Mouse (Mus musculus): ENCODE results near the gene Atp11a. TPM values are rescaled to one million over a fixed set of nuclear protein-coding genes. Genes with fewer than 3 reads are reported as not detected.

The Atp11a gene
- total RNA-seq, 2 experiments from 2014 or later, result 50.6 to 53.1 TPM

DNA sequence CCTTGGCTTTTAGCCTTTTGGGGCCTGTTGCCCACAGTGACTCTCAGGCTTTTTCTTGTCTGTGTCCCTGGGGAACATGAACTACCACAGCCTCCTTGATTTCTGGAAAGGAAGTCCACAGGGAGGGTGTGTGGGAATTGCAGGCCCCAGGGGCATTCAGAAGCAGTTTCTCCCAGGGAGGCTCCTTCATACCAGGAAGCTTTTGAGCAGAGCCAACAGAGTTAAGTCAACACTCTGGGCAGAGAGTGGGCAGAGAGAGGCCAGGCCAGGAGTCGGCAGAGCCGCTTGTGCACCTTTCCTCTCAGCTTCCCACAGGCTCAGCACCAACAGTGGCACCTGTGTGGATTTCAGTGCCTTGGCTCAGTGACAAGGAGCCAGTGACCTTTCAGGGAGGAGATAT is 51.2 kb downstream of the Atp11a start:
- DNase-seq (ENCODE audit: extremely low spot score in 1 of 2, low spot score in 1 of 2), result no peak

DNA sequence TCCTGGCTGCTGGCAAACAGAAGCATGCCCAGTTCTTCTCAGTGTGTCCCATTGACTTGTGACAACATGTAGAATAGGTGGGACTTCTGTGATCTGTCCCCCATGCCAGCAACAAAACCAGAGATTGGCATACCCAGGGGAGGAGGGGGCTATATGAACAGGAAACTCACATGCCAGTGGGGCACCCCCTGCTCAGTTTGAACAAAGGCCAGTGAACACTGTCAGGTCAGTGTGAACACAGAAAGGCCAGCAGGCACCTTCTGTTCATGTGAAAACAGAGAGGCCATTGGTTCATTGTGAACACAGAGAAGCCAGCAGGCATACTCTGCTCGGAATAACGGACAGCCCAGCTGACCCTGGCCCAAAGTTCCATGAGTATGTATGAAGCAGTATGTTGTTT is 52.7 kb downstream of the Atp11a start:
- DNase-seq (ENCODE audit: extremely low spot score in 1 of 2, low spot score in 1 of 2), result no peak

DNA sequence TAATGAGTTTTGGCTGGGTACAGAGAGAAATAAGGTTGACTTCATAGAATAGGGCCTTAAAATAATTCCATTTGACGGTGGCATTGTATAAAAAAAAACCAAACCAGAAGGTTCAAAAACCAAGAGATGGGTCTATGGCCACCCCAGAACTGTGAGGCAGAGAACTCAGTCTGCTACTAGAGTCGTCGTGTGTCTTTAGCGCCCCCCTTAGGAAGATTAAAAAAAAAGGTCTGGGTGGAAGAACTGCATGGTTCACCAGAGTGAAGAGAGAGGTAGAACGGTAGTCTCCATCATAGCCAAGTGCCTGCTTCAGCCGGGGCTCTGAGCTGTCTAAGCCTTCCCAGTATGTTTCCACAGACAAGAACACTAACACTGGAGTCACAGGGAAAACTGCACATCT is 54.4 kb downstream of the Atp11a start:
- no peak for DNase-seq (ENCODE audit: extremely low spot score in 1 of 2, low spot score in 1 of 2)

DNA sequence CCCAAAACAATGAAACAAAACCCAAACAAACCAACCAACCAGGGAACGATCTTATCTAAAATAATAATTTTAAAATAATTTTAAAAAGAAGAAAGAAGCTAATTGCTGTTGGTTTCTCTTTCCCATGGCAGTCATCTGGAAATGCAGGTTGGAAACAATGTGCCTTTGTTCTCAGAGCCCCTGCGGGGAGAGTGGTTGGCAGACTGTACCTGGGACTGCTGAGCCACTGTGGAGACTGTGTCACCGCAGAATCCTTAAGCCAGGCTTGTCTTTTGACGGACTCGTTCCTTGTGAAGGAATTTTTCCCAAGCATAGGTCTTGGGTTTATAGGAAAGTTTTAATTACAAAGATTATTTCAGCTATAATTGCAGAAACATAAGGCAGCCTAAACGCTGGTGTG is 59.6 kb downstream of the Atp11a start:
- no peak for DNase-seq (ENCODE audit: extremely low spot score in 1 of 2, low spot score in 1 of 2)

DNA sequence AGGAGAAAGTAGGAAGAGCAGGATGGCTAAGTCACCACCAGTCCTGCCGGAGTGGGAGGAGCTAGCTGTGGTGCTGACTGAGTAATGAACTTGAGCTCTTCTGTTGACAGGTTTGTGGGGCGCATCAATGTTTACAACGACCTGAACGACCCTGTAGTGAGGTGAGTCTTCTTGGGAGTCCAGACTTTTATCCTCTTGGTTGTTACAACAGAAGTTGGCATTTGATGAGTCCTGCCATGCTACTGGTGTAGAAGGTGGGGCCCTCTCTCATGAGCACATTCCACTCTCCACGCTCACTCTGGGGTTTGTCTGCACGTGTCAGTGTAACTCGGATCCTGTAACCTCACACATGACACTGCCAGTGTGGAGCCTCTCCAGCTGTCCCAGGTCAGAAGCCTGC is 66.1 kb downstream of the Atp11a start:
- no peak for DNase-seq (ENCODE audit: extremely low spot score in 1 of 2, low spot score in 1 of 2)

DNA sequence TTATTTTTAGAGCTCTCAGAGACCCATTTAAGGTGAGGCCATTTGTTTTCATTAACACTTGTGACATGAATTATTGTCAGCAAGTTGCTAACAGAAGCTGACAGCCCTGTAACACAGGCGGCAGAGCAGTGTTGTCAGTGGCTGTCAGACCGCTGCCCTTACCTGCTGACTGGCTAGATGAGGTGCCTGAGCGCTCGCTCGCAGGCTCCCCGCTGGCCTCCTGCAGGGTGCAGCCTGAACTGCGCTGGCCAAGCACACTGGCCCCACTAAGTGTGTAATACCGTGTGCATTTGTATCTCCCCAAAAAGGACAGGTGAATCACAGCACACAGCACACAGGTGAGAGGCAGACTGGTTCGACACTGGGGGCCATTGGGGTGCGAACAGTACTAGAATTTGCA is 67.7 kb downstream of the Atp11a start:
- no peak for DNase-seq (ENCODE audit: extremely low spot score in 1 of 2, low spot score in 1 of 2)

DNA sequence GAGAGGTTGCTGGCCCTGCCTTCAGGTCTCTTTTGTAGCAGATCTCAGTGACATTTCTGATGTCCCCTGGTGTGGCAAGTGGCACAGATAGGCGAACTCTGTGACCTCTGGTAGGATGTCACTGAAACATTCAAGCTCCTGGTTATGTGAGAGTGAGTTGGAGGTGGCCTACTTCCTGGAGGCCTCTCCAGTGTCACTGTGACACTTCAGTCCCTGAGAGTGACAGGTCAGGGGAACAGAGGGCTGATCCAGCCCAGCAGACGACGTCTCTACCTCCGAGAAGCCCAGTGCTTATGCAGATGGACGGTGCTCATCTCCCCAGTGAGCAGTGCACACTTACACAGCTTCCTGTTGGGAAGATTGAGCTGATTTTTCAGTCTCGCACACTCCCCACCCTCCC is 68.4 kb downstream of the Atp11a start:
- DNase-seq (ENCODE audit: extremely low spot score in 1 of 2, low spot score in 1 of 2), result no peak

DNA sequence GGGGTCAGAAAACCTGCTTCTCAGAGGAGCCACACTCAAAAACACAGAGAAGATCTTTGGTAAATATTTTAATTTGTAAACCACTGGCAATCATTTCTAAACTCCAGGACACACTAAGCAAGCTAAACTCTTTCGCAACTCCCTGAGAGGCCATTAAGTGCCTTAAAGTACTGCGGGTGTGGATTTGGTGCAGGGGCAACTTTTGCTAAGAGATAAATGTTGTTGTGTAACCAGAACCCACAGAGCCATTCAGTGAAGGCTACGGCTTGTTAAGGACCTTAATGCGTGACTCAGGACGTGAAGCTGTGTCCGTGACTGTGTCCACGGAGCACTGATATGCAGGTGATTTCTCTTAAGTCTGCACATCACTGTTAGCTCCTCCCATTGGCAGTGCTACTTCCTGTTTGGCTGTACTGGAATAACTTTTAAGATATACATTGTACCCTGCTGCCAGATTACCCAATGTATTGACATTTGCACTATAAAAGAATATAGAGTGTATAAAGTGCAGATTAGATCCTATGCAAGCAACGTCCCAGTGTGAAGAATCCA is 68.9 kb downstream of the Atp11a start:
- no peak for DNase-seq (ENCODE audit: extremely low spot score in 1 of 2, low spot score in 1 of 2)

DNA sequence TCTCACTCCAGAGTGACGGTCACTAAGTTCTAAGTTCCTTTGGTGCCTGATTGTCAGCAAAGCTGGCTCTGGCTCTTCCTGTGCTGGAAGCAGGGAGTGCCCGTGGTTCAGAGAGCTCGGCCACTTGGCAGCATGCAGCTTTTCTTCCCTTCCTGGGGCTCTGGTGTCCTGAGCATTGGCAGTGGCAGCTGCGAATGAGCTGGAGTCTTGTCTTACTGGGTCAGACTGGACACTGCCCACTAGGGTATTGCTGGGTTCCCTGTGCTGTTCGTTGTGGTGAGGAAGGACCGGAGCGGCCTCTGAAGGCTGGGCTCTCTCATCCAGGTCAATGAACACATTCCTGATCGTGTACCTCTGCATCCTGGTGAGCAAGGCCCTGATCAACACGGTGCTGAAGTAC is 70.3 kb downstream of the Atp11a start:
- DNase-seq (ENCODE audit: extremely low spot score in 1 of 2, low spot score in 1 of 2), result no peak

DNA sequence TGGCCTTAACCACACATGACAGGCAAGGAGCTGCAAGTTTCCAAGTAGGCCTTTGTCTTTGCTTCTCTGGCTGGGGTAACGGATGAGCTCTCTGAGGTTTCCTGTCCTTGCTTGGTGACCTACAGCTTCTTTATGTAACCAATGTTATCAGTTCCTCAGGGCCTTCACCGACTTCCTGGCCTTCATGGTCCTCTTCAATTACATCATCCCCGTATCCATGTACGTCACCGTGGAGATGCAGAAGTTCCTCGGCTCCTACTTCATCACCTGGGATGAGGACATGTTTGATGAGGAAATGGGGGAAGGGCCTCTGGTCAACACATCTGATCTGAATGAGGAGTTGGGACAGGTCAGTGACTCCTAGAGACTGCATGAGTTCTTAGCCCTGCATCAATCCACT is 71.5 kb downstream of the Atp11a start:
- DNase-seq (ENCODE audit: extremely low spot score in 1 of 2, low spot score in 1 of 2), result no peak

DNA sequence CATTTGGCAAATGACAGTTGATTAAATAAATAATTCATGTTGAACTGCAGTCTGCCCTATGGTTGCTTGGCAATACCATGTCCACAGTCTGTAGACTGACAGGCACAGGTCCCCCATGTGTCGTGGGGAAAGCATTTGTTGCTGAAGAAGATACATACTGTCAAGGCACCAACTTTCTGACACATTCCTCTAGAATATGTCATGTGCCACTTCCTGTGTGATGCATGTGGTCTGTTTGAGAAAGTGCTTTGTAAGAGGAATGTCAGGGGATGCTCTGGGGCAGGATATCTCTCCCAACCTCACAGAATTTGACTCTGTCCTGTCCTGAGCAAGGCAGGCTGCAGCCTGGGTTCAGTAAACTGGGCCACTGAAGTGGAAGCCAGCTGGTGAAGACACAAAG is 72.6 kb downstream of the Atp11a start:
- DNase-seq (ENCODE audit: extremely low spot score in 1 of 2, low spot score in 1 of 2), result no peak

DNA sequence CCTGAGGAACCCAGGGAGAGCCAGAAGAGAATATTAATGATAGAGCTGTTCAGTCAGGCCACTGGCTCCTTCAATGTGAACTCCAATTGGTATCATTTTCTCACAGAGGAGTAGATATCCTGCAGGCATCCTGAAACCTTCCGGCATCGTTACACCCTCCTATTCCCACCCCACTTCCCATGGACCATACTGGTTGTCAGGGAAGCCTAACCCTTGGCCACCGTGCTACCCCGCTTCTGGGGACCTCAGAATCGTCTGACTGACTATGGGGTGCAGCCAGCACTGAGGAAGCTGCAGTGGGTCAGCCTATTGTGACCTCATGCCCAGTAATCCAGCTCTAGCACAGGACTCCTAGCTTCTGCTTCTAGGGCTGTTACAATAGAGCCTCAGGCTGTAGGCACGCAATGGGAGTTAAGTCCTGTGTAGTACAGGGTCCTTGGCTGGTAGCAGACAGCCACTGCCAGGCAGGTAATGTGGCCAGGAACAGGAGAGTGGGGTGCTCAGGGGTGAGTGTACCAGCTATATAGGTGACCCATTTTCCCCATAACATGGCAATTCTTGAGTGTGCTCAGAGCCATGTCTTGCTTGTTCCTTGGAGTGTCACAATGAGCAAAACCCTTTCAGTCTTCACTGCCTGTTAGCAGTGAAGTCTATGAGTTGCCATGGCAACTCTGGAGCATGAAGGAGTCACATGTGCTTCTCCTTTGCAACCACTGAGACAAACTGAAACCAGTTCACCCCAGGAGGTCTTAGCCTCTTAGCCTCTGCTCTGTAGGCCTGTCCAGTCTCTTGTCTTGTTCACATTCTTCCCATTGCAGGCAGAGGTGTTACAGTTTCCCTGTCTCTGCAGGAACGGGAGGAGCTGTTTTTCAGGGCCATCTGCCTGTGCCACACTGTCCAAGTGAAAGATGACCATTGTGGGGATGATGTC is 75.1 kb downstream of the Atp11a start:
- no peak for DNase-seq (ENCODE audit: extremely low spot score in 1 of 2, low spot score in 1 of 2)

DNA sequence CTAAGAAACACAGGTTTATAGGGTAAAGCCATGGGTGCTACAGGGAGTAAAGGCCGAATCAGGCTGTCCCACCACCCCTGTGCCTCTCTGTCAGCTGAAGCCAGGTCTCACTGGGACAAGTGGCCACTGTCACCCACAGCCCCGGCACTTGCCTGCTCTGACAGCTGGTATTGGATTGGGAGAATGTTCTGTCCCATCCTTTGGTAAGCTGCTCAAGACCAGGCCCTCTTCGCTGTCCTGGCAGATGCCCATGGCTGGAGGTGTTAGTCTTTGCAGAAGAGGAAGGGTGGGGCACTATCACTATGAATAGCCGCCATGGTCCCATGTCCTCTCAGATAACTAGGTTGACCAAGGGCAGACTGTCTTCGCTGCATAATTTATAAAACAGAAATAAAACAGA is 76.8 kb downstream of the Atp11a start:
- no peak for DNase-seq (ENCODE audit: extremely low spot score in 1 of 2, low spot score in 1 of 2)

DNA sequence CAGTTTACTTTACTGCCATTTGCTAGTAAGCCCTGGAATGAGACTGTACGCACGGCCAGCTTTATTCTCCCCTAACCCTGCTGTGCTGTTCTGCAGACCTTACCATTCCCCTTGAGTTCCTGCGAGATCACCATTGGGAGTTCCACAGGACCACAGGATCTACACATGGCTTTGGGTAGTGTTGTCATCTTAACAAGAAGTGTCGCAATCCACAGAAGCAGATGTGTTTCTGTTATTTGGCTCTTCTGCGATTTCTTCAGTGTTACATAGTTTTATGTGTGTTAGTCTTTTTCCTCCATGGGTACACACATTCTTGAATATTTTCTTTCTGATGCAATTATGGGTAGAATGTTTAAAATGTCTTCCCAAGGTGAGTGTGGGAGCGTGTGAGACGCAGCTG is 84.0 kb downstream of the Atp11a start:
- DNase-seq (ENCODE audit: extremely low spot score in 1 of 2, low spot score in 1 of 2), result no peak

DNA sequence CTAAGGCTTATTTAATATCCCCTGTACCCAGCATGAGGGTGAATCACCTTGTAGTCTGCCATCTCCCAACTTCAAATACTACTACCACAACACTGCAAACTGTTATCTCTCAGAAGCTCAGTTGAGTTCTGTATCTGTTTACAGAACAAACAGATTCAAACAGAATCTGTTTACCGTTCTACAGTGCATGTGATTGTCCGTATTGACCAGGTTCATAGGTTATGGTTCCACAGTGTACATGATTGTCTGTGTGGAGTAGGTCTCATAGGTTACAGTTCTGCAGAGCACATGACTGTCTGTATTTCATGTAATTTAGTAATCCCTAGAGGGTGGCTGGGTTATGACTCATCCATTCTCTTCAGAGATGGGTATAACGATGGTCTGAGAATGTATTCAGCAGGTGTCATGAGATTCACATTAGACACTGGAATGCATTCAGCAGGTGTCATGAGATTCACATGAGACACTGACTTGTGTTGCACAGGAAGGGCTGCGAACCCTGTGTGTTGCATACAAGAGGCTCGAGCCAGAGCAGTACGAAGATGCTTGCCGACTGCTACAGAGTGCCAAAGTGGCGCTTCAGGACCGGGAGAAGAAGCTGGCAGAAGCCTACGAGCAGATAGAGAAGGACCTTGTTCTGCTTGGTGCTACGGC is 85.7 kb downstream of the Atp11a start:
- no peak for DNase-seq (ENCODE audit: extremely low spot score in 1 of 2, low spot score in 1 of 2)

DNA sequence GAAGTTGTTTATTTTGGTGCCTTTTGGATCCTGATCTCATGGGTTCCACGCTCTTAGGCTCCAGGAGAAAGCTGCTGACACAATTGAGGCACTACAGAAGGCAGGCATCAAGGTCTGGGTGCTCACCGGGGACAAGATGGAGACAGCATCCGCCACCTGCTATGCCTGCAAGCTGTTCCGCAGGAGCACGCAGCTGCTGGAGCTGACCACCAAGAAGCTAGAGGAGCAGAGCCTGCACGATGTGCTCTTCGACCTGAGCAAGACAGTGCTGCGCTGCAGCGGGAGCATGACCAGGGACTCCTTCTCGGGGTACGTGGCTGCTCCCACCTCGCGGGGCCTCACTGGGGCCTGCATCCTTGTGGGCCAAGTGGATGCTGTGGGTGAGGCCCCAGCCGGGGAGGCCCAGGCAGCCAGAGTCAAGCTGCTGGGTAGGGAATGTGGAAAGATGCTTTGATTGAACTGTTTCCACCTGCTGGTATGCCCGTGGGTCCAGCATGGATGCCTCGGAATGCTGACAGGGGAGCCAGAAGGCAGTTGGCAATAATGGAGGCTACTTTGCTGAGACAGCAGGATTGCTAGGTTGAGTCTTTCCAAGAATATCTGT is 87.6 kb downstream of the Atp11a start:
- no peak for DNase-seq (ENCODE audit: extremely low spot score in 1 of 2, low spot score in 1 of 2)

DNA sequence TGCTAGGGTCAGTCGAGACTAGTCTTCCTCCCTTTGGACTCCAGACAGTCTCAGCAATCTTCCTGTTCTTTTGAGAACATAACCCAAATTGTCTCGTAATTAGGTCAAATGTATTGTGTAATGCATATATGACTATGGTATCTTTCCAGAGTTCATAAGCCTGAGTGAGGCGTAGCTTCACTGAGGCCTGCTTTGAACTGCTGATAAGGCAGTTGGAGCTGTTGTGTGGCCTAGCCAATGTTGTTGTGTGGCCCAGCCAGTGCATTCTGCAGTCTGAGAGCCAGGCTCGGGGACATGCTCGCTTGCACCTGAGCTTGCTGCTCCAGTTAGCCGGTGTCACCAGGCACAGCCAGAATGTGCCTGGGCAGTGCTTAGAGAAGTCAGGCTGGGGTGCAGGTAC is 89.6 kb downstream of the Atp11a start:
- DNase-seq (ENCODE audit: extremely low spot score in 1 of 2, low spot score in 1 of 2), result no peak

DNA sequence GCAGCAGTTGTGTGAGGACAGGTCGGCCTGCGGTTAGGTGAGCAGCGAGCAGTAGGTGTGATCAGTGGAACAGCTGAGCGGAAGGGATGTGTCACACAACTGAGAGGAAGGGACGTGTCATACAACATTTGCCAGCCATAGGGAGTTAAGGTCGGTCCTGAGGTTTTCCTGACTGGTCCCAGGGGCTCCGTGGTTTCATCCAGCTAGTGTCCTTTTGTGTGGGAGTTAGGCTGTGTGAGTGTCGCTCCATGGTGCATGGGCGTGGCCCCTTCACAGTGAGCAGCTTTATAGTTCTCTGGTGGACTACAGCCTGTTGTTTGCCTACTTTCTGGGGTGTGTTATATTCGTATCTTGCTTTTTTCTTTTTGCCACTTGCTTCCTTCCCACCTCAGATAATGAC is 94.4 kb downstream of the Atp11a start:
- no peak for DNase-seq (ENCODE audit: extremely low spot score in 1 of 2, low spot score in 1 of 2)

DNA sequence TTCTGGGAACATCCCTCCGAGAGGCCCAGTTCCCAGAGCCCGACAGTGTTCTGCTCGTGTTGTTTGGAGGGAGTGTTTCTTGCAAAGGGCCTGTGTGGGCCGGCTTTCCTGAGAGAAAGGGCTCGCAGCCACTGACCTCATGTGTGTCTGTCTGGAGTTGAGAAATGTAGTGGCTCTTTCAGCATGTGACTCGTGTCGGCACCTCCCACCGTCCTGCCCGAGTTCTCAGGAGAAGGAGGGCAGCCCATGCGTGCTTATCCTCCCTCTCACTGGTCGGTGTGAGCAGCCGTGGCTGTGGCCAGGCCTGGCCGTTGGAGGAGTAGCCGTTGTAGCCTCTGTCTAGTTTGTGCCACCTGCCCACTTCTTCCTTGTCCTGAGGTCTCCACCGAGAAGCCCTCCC is 99.2 kb downstream of the Atp11a start:
- DNase-seq (ENCODE audit: extremely low spot score in 1 of 2, low spot score in 1 of 2), result no peak

DNA sequence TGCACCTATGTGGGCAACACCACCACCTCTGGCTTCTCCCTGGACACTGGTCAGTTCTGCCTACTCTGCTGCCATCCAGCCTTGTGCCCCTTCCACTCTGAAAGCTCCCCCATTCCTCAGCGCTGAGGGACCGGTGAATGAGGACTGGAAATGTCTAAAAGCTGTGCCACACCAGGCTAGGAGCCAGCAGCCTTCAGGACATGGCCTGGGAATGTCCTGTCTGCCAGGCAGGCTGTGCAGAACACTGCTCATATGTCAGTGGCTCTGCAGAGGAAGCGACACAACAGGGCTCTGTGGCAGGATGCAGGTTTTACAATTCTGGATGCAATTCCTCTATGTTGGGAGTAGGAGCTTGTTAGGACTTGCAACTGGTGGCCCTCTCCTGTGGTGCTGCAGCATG is 106.2 kb downstream of the Atp11a start:
- no peak for DNase-seq (ENCODE audit: extremely low spot score in 1 of 2, low spot score in 1 of 2)

DNA sequence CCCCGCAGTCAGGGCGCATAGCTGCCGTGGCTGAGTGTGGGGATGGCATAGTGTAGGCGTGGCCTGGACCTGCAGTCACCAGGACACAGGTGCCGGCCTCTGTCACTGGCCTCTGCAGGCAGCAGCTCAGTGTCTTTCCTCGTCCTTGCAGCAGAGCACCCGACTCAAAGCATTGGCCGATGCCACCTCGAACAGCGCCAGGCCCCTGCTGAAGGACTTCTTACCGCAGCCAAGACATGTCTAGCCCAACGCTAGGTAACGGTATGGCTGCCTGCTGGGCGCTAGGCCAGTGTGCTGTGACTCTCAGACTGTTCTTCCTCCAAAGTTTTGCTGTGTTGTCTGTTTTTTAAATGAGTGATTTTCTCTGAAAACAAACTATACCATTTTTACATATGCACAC is 106.8 kb downstream of the Atp11a start:
- DNase-seq (ENCODE audit: extremely low spot score in 1 of 2, low spot score in 1 of 2), result no peak
